Mouse (Mus musculus): ENCODE results near the gene Htra1. TPM values are rescaled to one million over a fixed set of nuclear protein-coding genes. Genes with fewer than 3 reads are reported as not detected.

Htra1 gene
- polyA plus RNA-seq, 1 experiment from 2014 or later = 15.8 TPM

DNA sequence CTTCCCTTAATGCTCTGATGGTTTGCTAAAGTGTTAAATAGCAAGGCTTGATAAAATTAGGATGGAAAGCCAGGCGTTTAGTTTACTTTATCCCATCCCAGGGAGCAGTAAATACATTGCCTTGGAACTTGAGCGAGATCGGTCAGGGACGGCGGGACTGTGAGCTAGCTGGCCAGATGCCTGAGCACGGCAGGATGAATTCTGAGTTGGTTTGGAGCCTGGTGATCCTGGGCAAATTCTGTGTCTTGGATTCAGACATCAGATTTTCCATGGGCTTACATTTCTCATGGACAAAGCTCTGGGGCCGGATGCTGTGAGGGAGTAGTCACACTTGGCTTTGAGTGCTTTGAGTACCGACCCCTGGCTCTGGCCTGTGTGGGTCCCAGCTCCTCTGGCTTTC lies 4.8 kb downstream of the Htra1 start:
- Histone ChIP-seq H3K27ac (ENCODE audit: low read length) (no peak overlapping the region), H3K4me3 (ENCODE audit: low read length) (no peak overlapping the region), H3K4me1 (ENCODE audit: control insufficient read depth, insufficient read depth, low read length) (peaks cover 10% of the 10 kb centered on the region), H3K36me3 (ENCODE audit: control insufficient read depth, insufficient read depth, low read length) (no peaks in the 10 kb centered on the region), H3K9me3 (ENCODE audit: control insufficient read depth, low read length) (no peaks in the 10 kb centered on the region), H3K4me2 (ENCODE audit: low read depth, low read length) (no peak overlapping the region), H3K9ac (ENCODE audit: low read depth, low read length) (no peak overlapping the region), H3K27me3 (replicated peaks; ENCODE audit: control insufficient read depth, insufficient read depth, low read length) (peaks cover 31% of the 10 kb centered on the region)
- ATAC-seq = no peak
- WGBS = 52% methylated on average over 8 of the region's 8 CpGs

DNA sequence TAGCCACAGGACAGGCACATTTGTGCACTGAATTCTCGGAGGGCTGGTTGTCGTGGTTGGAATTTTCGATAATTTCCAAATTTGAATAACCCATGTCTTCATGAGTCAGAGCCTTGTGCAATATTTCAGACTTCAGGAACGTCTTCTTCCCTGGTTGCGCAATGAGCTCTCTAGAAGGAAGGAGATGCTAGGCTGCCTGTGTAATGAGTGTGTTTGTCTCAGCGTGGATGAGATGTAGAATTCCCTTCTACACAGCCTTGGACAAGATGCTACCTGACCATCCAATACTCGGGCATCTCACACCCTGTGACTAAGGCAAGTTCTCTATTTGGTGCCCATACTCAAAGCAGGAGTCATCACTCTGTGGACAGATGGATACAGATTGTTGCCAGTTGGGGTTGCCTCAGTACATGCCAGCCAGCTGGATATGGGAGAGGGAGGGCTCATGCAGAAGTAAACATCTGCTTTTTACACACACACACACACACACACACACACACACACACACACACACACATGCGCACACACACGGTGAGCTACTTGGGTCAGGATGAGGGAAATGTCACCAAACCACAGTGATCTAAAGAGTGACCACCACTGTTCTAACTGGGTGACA lies 7.5 kb downstream of the Htra1 start:
- 85% methylated on average over 9 of the region's 9 CpGs for WGBS
- no peak overlapping the region for H3K27ac ChIP-seq (ENCODE audit: low read length)
- no peaks in the 10 kb centered on the region for H3K9me3 ChIP-seq (ENCODE audit: control insufficient read depth, low read length)
- H3K4me3 ChIP-seq (ENCODE audit: low read length) = no peak overlapping the region
- H3K27me3 ChIP-seq (replicated peaks; ENCODE audit: control insufficient read depth, insufficient read depth, low read length) = peaks cover 5% of the 10 kb centered on the region; the same call in 1 of the 2 replicates
- no peak overlapping the region for H3K9ac ChIP-seq (ENCODE audit: low read depth, low read length)
- no peaks in the 10 kb centered on the region for H3K36me3 ChIP-seq (ENCODE audit: control insufficient read depth, insufficient read depth, low read length)
- no peaks in the 10 kb centered on the region for H3K4me1 ChIP-seq (ENCODE audit: control insufficient read depth, insufficient read depth, low read length)
- no peak for ATAC-seq
- H3K4me2 ChIP-seq (ENCODE audit: low read depth, low read length) = no peak overlapping the region

DNA sequence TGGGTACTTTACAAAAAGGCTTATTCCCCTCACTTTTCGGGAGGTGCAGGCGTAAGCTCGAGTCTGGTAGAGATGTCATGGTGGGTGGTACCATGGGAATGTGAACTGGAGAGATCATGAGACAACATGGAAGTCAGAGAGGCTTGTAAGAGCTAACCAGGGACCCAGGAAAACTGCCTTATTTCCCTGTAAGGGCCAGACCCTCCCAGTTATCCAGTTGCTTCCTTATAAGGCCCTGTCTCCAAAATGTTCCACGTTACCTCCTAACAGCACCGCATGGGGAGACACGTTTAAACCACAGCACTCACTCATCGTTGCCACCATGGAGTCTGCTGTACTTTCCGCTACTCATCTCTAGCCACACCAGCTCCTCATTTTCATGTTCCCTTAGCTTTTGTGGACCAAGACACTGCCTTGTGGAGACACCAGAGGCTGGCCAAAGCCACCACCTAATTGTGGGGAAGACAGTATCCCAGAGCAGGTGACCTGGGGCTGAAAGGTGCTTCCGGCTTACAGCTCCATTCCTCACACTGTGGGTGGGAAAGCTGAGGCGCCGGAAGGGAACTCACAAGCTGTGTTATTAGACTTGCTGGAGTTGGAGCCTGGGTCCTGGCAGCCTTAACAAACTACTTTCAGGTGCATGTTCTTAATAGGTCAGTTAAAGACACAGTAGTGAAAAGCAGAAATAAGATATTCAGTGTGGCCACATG lies 9.0 kb downstream of the Htra1 start:
- 86% methylated on average over 11 of the region's 11 CpGs for WGBS
- no peaks in the 10 kb centered on the region for H3K27me3 ChIP-seq (replicated peaks; ENCODE audit: control insufficient read depth, insufficient read depth, low read length)
- no peak overlapping the region for H3K27ac ChIP-seq (ENCODE audit: low read length)
- H3K4me3 ChIP-seq (ENCODE audit: low read length) = no peak overlapping the region
- ATAC-seq = no peak
- no peaks in the 10 kb centered on the region for H3K9me3 ChIP-seq (ENCODE audit: control insufficient read depth, low read length)
- H3K4me2 ChIP-seq (ENCODE audit: low read depth, low read length) = no peak overlapping the region
- H3K4me1 ChIP-seq (ENCODE audit: control insufficient read depth, insufficient read depth, low read length) = 0 out of 2 replicates have a peak, but pooled peaks cover 3% of the 10 kb centered on the region
- no peak overlapping the region for H3K9ac ChIP-seq (ENCODE audit: low read depth, low read length)
- H3K36me3 ChIP-seq (ENCODE audit: control insufficient read depth, insufficient read depth, low read length) = no peaks in the 10 kb centered on the region

DNA sequence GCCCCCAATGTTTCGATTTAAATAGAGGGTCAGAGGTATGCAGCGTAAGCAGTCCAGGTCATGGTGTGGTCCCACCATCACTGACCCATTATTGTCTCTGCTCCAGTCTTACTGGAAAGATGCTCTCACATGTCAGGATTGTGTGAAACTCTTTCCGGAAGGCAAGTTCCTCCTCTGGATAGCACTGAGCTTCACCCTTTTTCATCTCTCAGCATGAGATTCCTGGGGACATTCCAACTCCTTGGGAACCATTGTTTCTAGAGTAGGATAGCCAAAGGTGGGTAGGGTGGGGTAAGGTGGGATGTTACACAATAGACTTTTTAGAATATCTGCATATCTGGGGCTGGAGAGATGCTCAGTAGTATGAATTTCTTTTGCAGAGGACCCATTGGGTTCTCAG lies 9.8 kb downstream of the Htra1 start:
- no peak for ATAC-seq
- 92% methylated on average over 3 of the region's 3 CpGs for WGBS
- Histone ChIP-seq H3K27ac (ENCODE audit: low read length) (no peak overlapping the region), H3K9ac (ENCODE audit: low read depth, low read length) (no peak overlapping the region), H3K4me3 (ENCODE audit: low read length) (no peak overlapping the region), H3K4me2 (ENCODE audit: low read depth, low read length) (no peak overlapping the region), H3K27me3 (replicated peaks; ENCODE audit: control insufficient read depth, insufficient read depth, low read length) (no peaks in the 10 kb centered on the region), H3K9me3 (ENCODE audit: control insufficient read depth, low read length) (no peaks in the 10 kb centered on the region), H3K4me1 (ENCODE audit: control insufficient read depth, insufficient read depth, low read length) (0 out of 2 replicates have a peak, but pooled peaks cover 3% of the 10 kb centered on the region), H3K36me3 (ENCODE audit: control insufficient read depth, insufficient read depth, low read length) (no peaks in the 10 kb centered on the region)

DNA sequence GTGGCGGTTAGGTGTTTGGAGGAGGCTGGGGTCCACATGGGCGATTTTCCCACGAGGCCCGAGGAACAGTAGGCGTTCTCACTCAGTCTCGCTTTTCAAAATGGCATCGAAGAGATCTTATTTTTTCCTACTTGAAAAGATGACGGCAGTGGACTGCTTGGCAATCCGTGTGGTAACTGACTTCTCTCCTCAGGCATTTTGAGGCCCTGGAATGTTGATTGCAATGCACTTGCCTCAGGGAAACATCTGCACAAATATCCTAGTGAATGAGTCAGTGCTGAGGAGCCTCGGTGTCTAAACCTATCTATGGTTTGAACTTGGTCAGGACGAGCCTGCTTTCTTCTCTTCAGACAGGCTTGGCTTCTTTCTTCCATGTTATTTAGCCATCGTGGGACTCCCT lies 10.4 kb downstream of the Htra1 start:
- H3K4me1 ChIP-seq (ENCODE audit: control insufficient read depth, insufficient read depth, low read length) = 0 out of 2 replicates have a peak, but pooled peaks cover 3% of the 10 kb centered on the region
- no peak overlapping the region for H3K4me3 ChIP-seq (ENCODE audit: low read length)
- no peak for ATAC-seq
- no peak overlapping the region for H3K4me2 ChIP-seq (ENCODE audit: low read depth, low read length)
- no peak overlapping the region for H3K9ac ChIP-seq (ENCODE audit: low read depth, low read length)
- no peak overlapping the region for H3K27ac ChIP-seq (ENCODE audit: low read length)
- no peaks in the 10 kb centered on the region for H3K36me3 ChIP-seq (ENCODE audit: control insufficient read depth, insufficient read depth, low read length)
- no peaks in the 10 kb centered on the region for H3K27me3 ChIP-seq (replicated peaks; ENCODE audit: control insufficient read depth, insufficient read depth, low read length)
- 85% methylated on average over 12 of the region's 12 CpGs for WGBS
- H3K9me3 ChIP-seq (ENCODE audit: control insufficient read depth, low read length) = no peaks in the 10 kb centered on the region

DNA sequence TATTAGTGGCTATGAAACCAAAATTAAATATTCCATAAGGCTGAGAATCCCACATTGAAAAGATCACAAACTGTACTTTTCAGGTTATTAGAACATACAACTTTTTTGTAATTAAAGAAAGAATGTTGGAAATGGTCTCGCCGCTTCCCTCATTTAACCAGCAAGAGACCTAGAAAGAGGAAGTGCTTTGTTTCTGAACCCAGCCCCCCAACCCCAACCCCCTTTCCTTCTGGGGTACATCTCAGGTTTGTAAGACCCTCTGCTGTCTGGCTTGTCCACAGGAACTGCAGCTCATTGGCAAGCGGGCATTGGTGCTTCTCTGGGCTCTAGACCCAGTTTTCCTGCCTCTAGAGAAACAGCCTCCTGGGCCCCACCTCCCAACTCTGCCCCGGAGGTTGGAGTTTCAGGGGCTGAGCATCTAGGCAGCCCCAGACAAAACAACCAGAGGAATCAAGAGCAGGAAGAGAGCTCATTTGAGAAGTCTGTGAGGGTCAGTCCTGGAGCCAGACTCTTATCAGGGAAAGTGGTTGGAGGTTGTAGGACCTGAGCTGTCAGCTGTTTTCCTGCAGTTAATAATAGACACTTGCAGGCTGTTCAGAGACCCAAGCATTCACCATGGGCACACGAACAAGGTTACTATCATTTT lies 12.8 kb downstream of the Htra1 start:
- H3K27me3 ChIP-seq (replicated peaks; ENCODE audit: control insufficient read depth, insufficient read depth, low read length) = no peaks in the 10 kb centered on the region
- no peak overlapping the region for H3K9ac ChIP-seq (ENCODE audit: low read depth, low read length)
- H3K27ac ChIP-seq (ENCODE audit: low read length) = no peak overlapping the region
- H3K36me3 ChIP-seq (ENCODE audit: control insufficient read depth, insufficient read depth, low read length) = no peaks in the 10 kb centered on the region
- no peaks in the 10 kb centered on the region for H3K9me3 ChIP-seq (ENCODE audit: control insufficient read depth, low read length)
- 0 out of 2 replicates have a peak, but pooled peaks cover 3% of the 10 kb centered on the region for H3K4me1 ChIP-seq (ENCODE audit: control insufficient read depth, insufficient read depth, low read length)
- no peak overlapping the region for H3K4me3 ChIP-seq (ENCODE audit: low read length)
- no peak overlapping the region for H3K4me2 ChIP-seq (ENCODE audit: low read depth, low read length)
- ATAC-seq = no peak
- 59% methylated on average over 5 of the region's 5 CpGs for WGBS

DNA sequence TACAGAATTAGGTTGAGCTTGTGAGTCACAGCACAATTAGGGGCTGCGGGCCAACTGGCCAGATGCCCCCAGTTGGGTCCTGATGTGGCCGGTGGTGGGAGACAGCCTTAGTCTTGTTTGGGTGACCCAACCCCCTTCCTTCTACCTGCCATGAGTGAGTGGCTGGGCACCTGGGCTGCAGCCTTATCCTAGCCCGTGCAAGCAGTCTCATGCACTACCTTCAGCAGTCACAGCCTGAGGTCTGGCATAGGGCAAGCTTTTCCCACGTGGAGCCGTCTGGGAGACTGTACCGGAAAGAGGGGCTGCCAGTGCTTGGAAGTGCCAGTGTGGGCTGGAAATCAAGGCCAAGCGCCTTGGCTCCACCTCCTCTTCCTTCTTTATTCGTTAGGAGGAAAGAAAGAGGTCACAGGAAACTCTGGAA lies 13.4 kb downstream of the Htra1 start:
- Histone ChIP-seq H3K4me1 (ENCODE audit: control insufficient read depth, insufficient read depth, low read length) (0 out of 2 replicates have a peak, but pooled peaks cover 3% of the 10 kb centered on the region), H3K27ac (ENCODE audit: low read length) (no peak overlapping the region), H3K9ac (ENCODE audit: low read depth, low read length) (no peak overlapping the region), H3K27me3 (replicated peaks; ENCODE audit: control insufficient read depth, insufficient read depth, low read length) (no peaks in the 10 kb centered on the region), H3K4me3 (ENCODE audit: low read length) (no peak overlapping the region), H3K36me3 (ENCODE audit: control insufficient read depth, insufficient read depth, low read length) (no peaks in the 10 kb centered on the region), H3K9me3 (ENCODE audit: control insufficient read depth, low read length) (no peaks in the 10 kb centered on the region), H3K4me2 (ENCODE audit: low read depth, low read length) (no peak overlapping the region)
- WGBS = 44% methylated on average over 8 of the region's 8 CpGs
- no peak; the same call in 1 of the 2 replicates for ATAC-seq

DNA sequence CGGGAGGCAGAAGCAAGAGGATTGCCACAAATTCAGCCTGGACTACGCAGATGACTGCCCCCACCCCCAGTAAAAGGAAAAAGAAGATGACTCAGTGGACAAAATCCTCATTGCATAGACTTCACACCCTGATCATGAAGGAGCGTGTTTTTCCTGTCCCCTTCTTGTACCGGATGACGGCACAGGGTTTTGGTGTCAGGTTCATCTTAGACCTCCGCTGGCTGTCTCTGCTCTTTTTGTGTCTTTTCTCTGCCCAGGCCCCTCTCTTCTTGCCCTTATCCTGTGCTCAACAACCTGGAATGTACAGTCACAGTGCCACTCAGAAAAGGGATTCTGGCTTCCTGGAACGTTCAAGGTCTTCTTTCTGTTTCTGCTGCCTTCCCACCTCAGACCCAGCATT lies 14.6 kb downstream of the Htra1 start:
- 0 out of 2 replicates have a peak, but pooled peaks cover 3% of the 10 kb centered on the region for H3K4me1 ChIP-seq (ENCODE audit: control insufficient read depth, insufficient read depth, low read length)
- 88% methylated on average over 7 of the region's 7 CpGs for WGBS
- no peaks in the 10 kb centered on the region for H3K27me3 ChIP-seq (replicated peaks; ENCODE audit: control insufficient read depth, insufficient read depth, low read length)
- H3K9me3 ChIP-seq (ENCODE audit: control insufficient read depth, low read length) = no peaks in the 10 kb centered on the region
- no peak overlapping the region for H3K9ac ChIP-seq (ENCODE audit: low read depth, low read length)
- no peak for ATAC-seq
- no peaks in the 10 kb centered on the region for H3K36me3 ChIP-seq (ENCODE audit: control insufficient read depth, insufficient read depth, low read length)
- H3K4me3 ChIP-seq (ENCODE audit: low read length) = no peak overlapping the region
- no peak overlapping the region for H3K27ac ChIP-seq (ENCODE audit: low read length)
- H3K4me2 ChIP-seq (ENCODE audit: low read depth, low read length) = no peak overlapping the region

DNA sequence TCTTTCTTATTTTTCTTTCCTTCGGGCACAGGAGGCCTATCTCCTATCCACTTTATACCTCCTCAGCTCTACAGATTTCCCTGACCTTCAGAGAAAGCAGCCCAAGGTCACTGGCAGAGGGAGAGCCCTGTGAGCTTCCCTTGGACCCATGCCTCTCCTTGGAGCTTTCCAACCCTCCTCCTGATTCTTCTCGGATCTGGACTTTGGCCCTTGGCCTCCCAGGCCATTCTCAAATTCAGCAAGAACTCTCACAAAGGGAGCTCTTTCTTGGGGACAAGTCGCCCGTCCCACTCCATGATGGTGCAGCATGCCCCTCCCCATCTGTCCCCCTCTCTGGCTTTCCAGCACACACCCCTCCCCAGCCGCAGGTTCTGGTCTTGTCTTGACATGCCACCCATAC lies 15.1 kb downstream of the Htra1 start:
- 88% methylated on average over 5 of the region's 5 CpGs for WGBS
- no peak overlapping the region for H3K9ac ChIP-seq (ENCODE audit: low read depth, low read length)
- H3K4me1 ChIP-seq (ENCODE audit: control insufficient read depth, insufficient read depth, low read length) = 0 out of 2 replicates have a peak, but pooled peaks cover 3% of the 10 kb centered on the region
- no peak overlapping the region for H3K27ac ChIP-seq (ENCODE audit: low read length)
- no peak overlapping the region for H3K4me3 ChIP-seq (ENCODE audit: low read length)
- H3K4me2 ChIP-seq (ENCODE audit: low read depth, low read length) = no peak overlapping the region
- no peak for ATAC-seq
- no peaks in the 10 kb centered on the region for H3K9me3 ChIP-seq (ENCODE audit: control insufficient read depth, low read length)
- H3K27me3 ChIP-seq (replicated peaks; ENCODE audit: control insufficient read depth, insufficient read depth, low read length) = no peaks in the 10 kb centered on the region
- no peaks in the 10 kb centered on the region for H3K36me3 ChIP-seq (ENCODE audit: control insufficient read depth, insufficient read depth, low read length)
